Mouse (Mus musculus) layer of hippocampus, adult 9-10 months (tissue): ENCODE results near the gene Pacs2.

Experiments used
- DNase-seq: peaks from one replicate; pipeline ENCODE4 v3.0.0; 2022; ENCODE audit warnings: low spot score

The Pacs2 gene

GRCm38 (mm10) chr12:113044916-113045677, 30.8 kb downstream of the Pacs2 start:
- DNase-seq: peak; percentile 31

- DNase-seq: no peak
These were observed 32.6 kb downstream of the Pacs2 start for GRCm38 (mm10) chr12:113046861-113047260.

GRCm38 (mm10) chr12:113048103-113048502, 33.8 kb downstream of the Pacs2 start:
- DNase-seq: no peak

- DNase-seq: no peak
These were observed 35.5 kb downstream of the Pacs2 start for GRCm38 (mm10) chr12:113049836-113050235.

GRCm38 (mm10) chr12:113050671-113051070, 36.4 kb downstream of the Pacs2 start:
- no peak for DNase-seq

- DNase-seq: no peak
These were observed 37.5 kb downstream of the Pacs2 start for GRCm38 (mm10) chr12:113051628-113052403.

- DNase-seq: no peak
These were observed 41.8 kb downstream of the Pacs2 start for GRCm38 (mm10) chr12:113056089-113056488.

- DNase-seq: no peak
These were observed 45.9 kb downstream of the Pacs2 start for GRCm38 (mm10) chr12:113060178-113060577.

GRCm38 (mm10) chr12:113061606-113062005, 47.3 kb downstream of the Pacs2 start:
- no peak for DNase-seq

GRCm38 (mm10) chr12:113062201-113062600, 47.9 kb downstream of the Pacs2 start:
- DNase-seq: no peak

GRCm38 (mm10) chr12:113063700-113064099, 49.4 kb downstream of the Pacs2 start:
- DNase-seq: no peak

GRCm38 (mm10) chr12:113068002-113068401, 53.7 kb downstream of the Pacs2 start:
- DNase-seq: no peak

GRCm38 (mm10) chr12:113069389-113069788, 55.1 kb downstream of the Pacs2 start:
- DNase-seq: no peak

GRCm38 (mm10) chr12:113071321-113071720, 57.0 kb downstream of the Pacs2 start:
- DNase-seq: no peak

- no peak for DNase-seq
These were observed 57.5 kb downstream of the Pacs2 start for GRCm38 (mm10) chr12:113071827-113072226.

- DNase-seq: peak; percentile 20
These were observed 59.4 kb downstream of the Pacs2 start for GRCm38 (mm10) chr12:113073420-113074328.

GRCm38 (mm10) chr12:113074329-113075062, 60.2 kb downstream of the Pacs2 start, which contains the start of gene Tex22:
Tex22 (plus strand) TSS chr12:113074502.
- DNase-seq: peak; percentile 55

- DNase-seq: peak; percentile 75
These were observed 60.8 kb downstream of the Pacs2 start for GRCm38 (mm10) chr12:113075063-113075454.

- no peak for DNase-seq
These were observed 61.2 kb downstream of the Pacs2 start for GRCm38 (mm10) chr12:113075486-113075885.

GRCm38 (mm10) chr12:113087276-113087675, 73.0 kb downstream of the Pacs2 start:
- no peak for DNase-seq

GRCm38 (mm10) chr12:113088026-113088425, 73.7 kb downstream of the Pacs2 start:
- DNase-seq: no peak
